Mouse (Mus musculus): ENCODE data around the gene Olfr1206.

- TF ChIP-seq POLR2A (IDR thresholded peaks at IDR 0.05; ENCODE audit: control insufficient read depth, extremely low read depth, insufficient read depth, low read length, poor library complexity) (no peak), CTCF (IDR thresholded peaks at IDR 0.05; ENCODE audit: borderline replicate concordance, control insufficient read depth, extremely low read depth, insufficient read depth, low read length, poor library complexity) (no peak)
Measured at GRCm38 (mm10) chr2:88915057-88915456, 52.0 kb downstream of the Olfr1206 start, which contains the start of gene Olfr1209.

Measured in thymus, adult 2 months (tissue).